Mouse (Mus musculus) midbrain, embryonic 10.5 days (tissue): ENCODE measurements at regions not wholly inside any gene's neighbourhood (a gene's known extent, or its start where the extent isn't known, plus 50 kb on each side); places are given as distances from the start of the nearest gene placed in this dataset.
A peak's percentile ranks its signal among the peaks of the same experiment; 100 is the strongest.
"Not testable (repeated sequence)": the region's sequence is repeated elsewhere in the genome, so short reads cannot be mapped to it uniquely, and the experiment has no call there.

Experiments used
- DNase-seq: peaks from one replicate; pipeline ENCODE4 v3.0.0-alpha.2; 2017; ENCODE audit warnings: low spot score
- H3K27ac ChIP-seq: fragments of 300-500 bp; sonication (generic); replicated peaks from 2 replicates; pipeline ENCODE4 v1.5.1; 2016; ENCODE audit warnings: mild to moderate bottlenecking
- H3K27me3 ChIP-seq: fragments of 300-500 bp; sonication (generic); 2 replicates; pipeline ENCODE4 v1.6.1; 2016; ENCODE audit warnings: low read depth, mild to moderate bottlenecking; ENCODE audit not compliant: poor library complexity, severe bottlenecking
- H3K36me3 ChIP-seq: fragments of 300-500 bp; sonication (generic); 2 replicates; pipeline ENCODE4 v1.6.1; 2016; ENCODE audit warnings: mild to moderate bottlenecking, moderate library complexity
- H3K4me1 ChIP-seq: fragments of 300-500 bp; sonication (generic); 2 replicates; pipeline ENCODE4 v1.6.1; 2016
- H3K4me3 ChIP-seq: fragments of 300-500 bp; sonication (generic); 2 replicates; pipeline ENCODE4 v1.5.1; 2016; ENCODE audit warnings: mild to moderate bottlenecking, moderate library complexity
- H3K9me3 ChIP-seq: fragments of 300-500 bp; sonication (generic); replicated peaks from 2 replicates; pipeline ENCODE4 v1.6.1; 2016; ENCODE audit warnings: mild to moderate bottlenecking
- WGBS: fragments of 180-500 bp; shearing (Covaris S2); methylation state at CpG from one replicate; pipeline ENCODE4 v1.1.7; 2016; 5-methylcytosine and 5-hydroxymethylcytosine counted together

GRCm38 (mm10) chr13:12726831-12727230, 73.0 kb downstream of the Prl2c3 start:
- H3K4me3 ChIP-seq, H3K36me3 ChIP-seq, H3K4me1 ChIP-seq, H3K27ac ChIP-seq, DNase-seq, H3K9me3 ChIP-seq, H3K27me3 ChIP-seq: not testable (repeated sequence)

- not testable (repeated sequence) for H3K27me3 ChIP-seq, H3K36me3 ChIP-seq, H3K27ac ChIP-seq, H3K4me1 ChIP-seq, H3K9me3 ChIP-seq, DNase-seq, H3K4me3 ChIP-seq
- WGBS: 91% methylated on average over 7 of the region's 7 CpGs
Observed at GRCm38 (mm10) chr13:12717972-12718546, 81.8 kb downstream of the Prl2c3 start.

- no peak overlapping the region for H3K27ac ChIP-seq
- H3K36me3 ChIP-seq: no peaks in the 10 kb centered on the region
- no peak overlapping the region for H3K4me3 ChIP-seq
- H3K4me1 ChIP-seq: peaks cover 8% of the 10 kb centered on the region; the same call in 1 of the 2 replicates
- no peak for DNase-seq
- no peaks in the 10 kb centered on the region for H3K27me3 ChIP-seq
- H3K9me3 ChIP-seq: no peaks in the 10 kb centered on the region
- 66% methylated on average over 7 of the region's 7 CpGs for WGBS
Observed at GRCm38 (mm10) chr13:12711471-12712273, 88.2 kb downstream of the Prl2c3 start.

- not testable (repeated sequence) for H3K4me1 ChIP-seq, H3K9me3 ChIP-seq, DNase-seq, H3K36me3 ChIP-seq, H3K27ac ChIP-seq, H3K27me3 ChIP-seq, H3K4me3 ChIP-seq
- WGBS: 9% methylated on average over 18 of the region's 27 CpGs
Observed at GRCm38 (mm10) chr13:12702804-12703612, 96.9 kb downstream of the Prl2c3 start.

- H3K9me3 ChIP-seq, H3K27me3 ChIP-seq, H3K4me1 ChIP-seq, H3K36me3 ChIP-seq, H3K27ac ChIP-seq: not testable (repeated sequence)
- WGBS: under 1% methylated on average over 33 of the region's 46 CpGs
- DNase-seq: peak; percentile 16
- peak overlapping the region; percentile 43 for H3K4me3 ChIP-seq
Observed at GRCm38 (mm10) chr13:12702111-12702803, 97.6 kb downstream of the Prl2c3 start.

- 60% methylated on average over 5 of the region's 7 CpGs for WGBS
- not testable (repeated sequence) for H3K36me3 ChIP-seq, H3K27me3 ChIP-seq, DNase-seq, H3K27ac ChIP-seq, H3K4me1 ChIP-seq, H3K9me3 ChIP-seq, H3K4me3 ChIP-seq
Observed at GRCm38 (mm10) chr13:12693593-12694118, 106.2 kb downstream of the Prl2c3 start.

- H3K27ac ChIP-seq, H3K4me1 ChIP-seq, DNase-seq, H3K4me3 ChIP-seq, H3K27me3 ChIP-seq, H3K36me3 ChIP-seq, H3K9me3 ChIP-seq: not testable (repeated sequence)
- no CpG with 5 or more reads among the region's 1 CpGs for WGBS
Observed at GRCm38 (mm10) chr13:12688778-12689177, 111.1 kb downstream of the Prl2c3 start.

- not testable (repeated sequence) for H3K9me3 ChIP-seq, H3K4me1 ChIP-seq, H3K4me3 ChIP-seq, H3K27ac ChIP-seq, DNase-seq, H3K36me3 ChIP-seq, H3K27me3 ChIP-seq
- WGBS: 74% methylated on average over 3 of the region's 5 CpGs
Observed at GRCm38 (mm10) chr13:12688149-12688548, 111.7 kb downstream of the Prl2c3 start.

- not testable (repeated sequence) for H3K4me1 ChIP-seq
- 82% methylated on average over 5 of the region's 6 CpGs for WGBS
Observed at GRCm38 (mm10) chr13:12680954-12681571, 115.4 kb downstream of the Ero1lb start.

GRCm38 (mm10) chr13:12680283-12680953, 114.7 kb downstream of the Ero1lb start:
- WGBS: 16% methylated on average over 19 of the region's 19 CpGs
- peak overlapping the region; percentile 29 for H3K4me3 ChIP-seq
- not testable (repeated sequence) for H3K27ac ChIP-seq, H3K4me1 ChIP-seq, H3K36me3 ChIP-seq, H3K9me3 ChIP-seq, H3K27me3 ChIP-seq
- peak; percentile 40 for DNase-seq

More at GRCm38 (mm10) chr13:12680954-12681571, 115.4 kb downstream of the Ero1lb start:
- H3K36me3 ChIP-seq, H3K4me3 ChIP-seq, DNase-seq, H3K27me3 ChIP-seq, H3K9me3 ChIP-seq, H3K27ac ChIP-seq: not testable (repeated sequence)

GRCm38 (mm10) chr13:12677372-12677771, 111.7 kb downstream of the Ero1lb start:
- Histone ChIP-seq H3K27ac (no peak overlapping the region), H3K9me3 (no peaks in the 10 kb centered on the region), H3K4me1 (peaks cover 3% of the 10 kb centered on the region; the same call in 1 of the 2 replicates), H3K4me3 (no peak overlapping the region), H3K36me3 (no peaks in the 10 kb centered on the region), H3K27me3 (no peaks in the 10 kb centered on the region)
- no peak for DNase-seq
- WGBS: 84% methylated on average over 2 of the region's 2 CpGs

GRCm38 (mm10) chr13:12671011-12671410, 105.3 kb downstream of the Ero1lb start:
- not testable (repeated sequence) for DNase-seq, H3K27ac ChIP-seq, H3K9me3 ChIP-seq, H3K4me3 ChIP-seq, H3K36me3 ChIP-seq, H3K27me3 ChIP-seq, H3K4me1 ChIP-seq
- 90% methylated on average over 2 of the region's 2 CpGs for WGBS
